Comparison of ENCODE assay signal across 8 mouse cellular contexts in genomic region chr1:156674195-156675000, GRCm38 (mm10). TPM values are rescaled to one million over a fixed set of nuclear protein-coding genes. Genes with fewer than 3 reads are reported as not detected.
DNase-seq lines count a peak whose midpoint lies in the region; ATAC-seq and TF ChIP-seq lines count a peak whose summit lies in the region.

Tor3a (minus strand) TSS chr1:156674356.

- 0 out of 2 replicates have a peak within 1 kb of the TSS, but pooled peaks have one; percentile 13 for H3K27ac ChIP-seq in ES-Bruce4 (ENCODE audit: insufficient read depth, low read length)
- peak within 1 kb of the TSS; percentile 79 for H3K27ac ChIP-seq in forebrain, embryonic 10.5 days
- peak within 1 kb of the TSS; percentile 65 for H3K27ac ChIP-seq in heart, postnatal 0 days (ENCODE audit: low read depth)
- no peak within 1 kb of the TSS for H3K27ac ChIP-seq in neural tube, embryonic 13.5 days (replicated peaks)

- peak within 1 kb of the TSS; percentile 77 for H3K4me3 ChIP-seq in ES-Bruce4 (ENCODE audit: low read depth, low read length)
- H3K4me3 ChIP-seq in forebrain, embryonic 10.5 days, result peak within 1 kb of the TSS; percentile 63
- peak within 1 kb of the TSS; percentile 72 for H3K4me3 ChIP-seq in heart, postnatal 0 days (ENCODE audit: low read depth, low read length)
- H3K4me3 ChIP-seq in neural tube, embryonic 13.5 days, result peak within 1 kb of the TSS; percentile 54

- TF ChIP-seq EP300 in ES-Bruce4 (IDR thresholded peaks at IDR 0.05; ENCODE audit: insufficient read depth, low read depth, low read length), result no peak
- TF ChIP-seq EP300 in heart, postnatal 0 days (IDR thresholded peaks at IDR 0.05; ENCODE audit: low read depth), result no peak

- H3K4me1 ChIP-seq in ES-Bruce4 (ENCODE audit: control insufficient read depth, insufficient read depth, low read length), result peaks cover 2% of the 10 kb centered on the region
- H3K4me1 ChIP-seq in forebrain, embryonic 10.5 days, result peaks cover 24% of the 10 kb centered on the region
- peaks cover 4% of the 10 kb centered on the region; the same call in 1 of the 2 replicates for H3K4me1 ChIP-seq in heart, postnatal 0 days (ENCODE audit: control insufficient read depth, insufficient read depth)
- peaks cover 21% of the 10 kb centered on the region for H3K4me1 ChIP-seq in neural tube, embryonic 13.5 days (replicated peaks)

- no peaks in the 10 kb centered on the region for H3K36me3 ChIP-seq in ES-Bruce4 (ENCODE audit: control insufficient read depth, insufficient read depth, low read length, poor library complexity, severe bottlenecking)
- no peaks in the 10 kb centered on the region for H3K36me3 ChIP-seq in forebrain, embryonic 10.5 days (replicated peaks)
- H3K36me3 ChIP-seq in heart, postnatal 0 days (replicated peaks; ENCODE audit: control insufficient read depth, insufficient read depth, low read length), result no peaks in the 10 kb centered on the region
- 0 out of 2 replicates have a peak, but pooled peaks cover 6% of the 10 kb centered on the region for H3K36me3 ChIP-seq in neural tube, embryonic 13.5 days

- DNase-seq in c-Kit-positive CD71-negative TER-119-negative erythroid progenitor cells, embryonic 14.5 days (ENCODE audit: low read depth), result peak; percentile 59
- peak; percentile 66 for DNase-seq in forebrain, embryonic 10.5 days (ENCODE audit: extremely low spot score, low spot score)
- DNase-seq in heart, postnatal 0 days (ENCODE audit: low spot score), result peak; percentile 65
- DNase-seq in kidney, postnatal 36 days, result peak; percentile 88 to 91
- DNase-seq in lung, adult 18-20 months, result peak; percentile 89 to 90
- DNase-seq in testis, postnatal 10 days (ENCODE audit: low spot score), result peak; percentile 76

- H3K27me3 ChIP-seq in ES-Bruce4 (ENCODE audit: control insufficient read depth, insufficient read depth, low read length, poor library complexity, severe bottlenecking), result no peaks in the 10 kb centered on the region
- peaks cover 26% of the 10 kb centered on the region for H3K27me3 ChIP-seq in forebrain, embryonic 10.5 days (ENCODE audit: poor library complexity, severe bottlenecking)
- no peaks in the 10 kb centered on the region for H3K27me3 ChIP-seq in heart, postnatal 0 days (ENCODE audit: control insufficient read depth, insufficient read depth, low read length)
- H3K27me3 ChIP-seq in neural tube, embryonic 13.5 days, result peaks cover 11% of the 10 kb centered on the region

- no peak for TF ChIP-seq POLR2A in ES-Bruce4 (IDR thresholded peaks at IDR 0.05; ENCODE audit: insufficient read depth, low read length)

- 7% methylated on average over 37 of the region's 37 CpGs for WGBS in forebrain, embryonic 10.5 days
- WGBS in heart, postnatal 0 days, result 6% methylated on average over 37 of the region's 37 CpGs
- 9% methylated on average over 37 of the region's 37 CpGs for WGBS in neural tube, embryonic 13.5 days

- no peaks in the 10 kb centered on the region for H3K9me3 ChIP-seq in ES-Bruce4 (replicated peaks; ENCODE audit: control insufficient read depth, insufficient read depth, low read length, poor library complexity, severe bottlenecking)
- H3K9me3 ChIP-seq in forebrain, embryonic 10.5 days, result no peaks in the 10 kb centered on the region
- H3K9me3 ChIP-seq in heart, postnatal 0 days (replicated peaks; ENCODE audit: control insufficient read depth, low read length), result no peaks in the 10 kb centered on the region
- H3K9me3 ChIP-seq in neural tube, embryonic 13.5 days, result no peaks in the 10 kb centered on the region

- H3K4me2 ChIP-seq in heart, postnatal 0 days (ENCODE audit: low read depth, low read length), result peak within 1 kb of the TSS; percentile 89
- H3K4me2 ChIP-seq in neural tube, embryonic 13.5 days, result peak within 1 kb of the TSS; percentile 98

- peak; percentile 85 for ATAC-seq in heart, postnatal 0 days (ENCODE audit: insufficient read depth, low read depth)
- ATAC-seq in neural tube, embryonic 13.5 days (ENCODE audit: low read depth), result peak; percentile 68

- TF ChIP-seq CTCF in ES-Bruce4 (IDR thresholded peaks at IDR 0.05; ENCODE audit: low read depth, low read length), result no peak
- TF ChIP-seq CTCF in heart, postnatal 0 days (IDR thresholded peaks at IDR 0.05; ENCODE audit: low read depth), result no peak

- peak within 1 kb of the TSS; percentile 73 for H3K9ac ChIP-seq in ES-Bruce4 (ENCODE audit: low read depth, poor library complexity, severe bottlenecking)
- peak within 1 kb of the TSS; percentile 71 for H3K9ac ChIP-seq in heart, postnatal 0 days (replicated peaks; ENCODE audit: low read depth, low read length)
- H3K9ac ChIP-seq in neural tube, embryonic 13.5 days, result peak within 1 kb of the TSS; percentile 73

RNA-seq across cellular contexts. Expression of gene Tor3a, which starts in this region (rescaled TPM):
- polyA plus RNA-seq in ES-Bruce4 (2011; ENCODE audit: insufficient read depth, insufficient read length, low read depth, missing spikeins), result 26.9 and 27.9 TPM in 2 replicates
- 5.4 and 6.2 TPM in 2 replicates for polyA plus RNA-seq in forebrain, embryonic 10.5 days (2016; fragmentation: Nextera tagmentation; extraction: Ambion mirVana)
- 6.5 and 59.8 TPM in 2 replicates for total RNA-seq in heart, postnatal 0 days (2014; rRNA removed; ENCODE audit: low replicate concordance)
- 7.1 and 7.6 TPM in 2 replicates for polyA plus RNA-seq in heart, postnatal 0 days (2015; fragmentation: Nextera tagmentation; extraction: Ambion mirVana)
- polyA plus RNA-seq in neural tube, embryonic 13.5 days (2015; fragmentation: Nextera tagmentation; extraction: Ambion mirVana), result 2.4 and 3.2 TPM in 2 replicates
